Mouse (Mus musculus): ENCODE measurements at regions not wholly inside any gene's neighbourhood (a gene's known extent, or its start where the extent isn't known, plus 50 kb on each side); places are given as distances from the start of the nearest gene placed in this dataset.

GRCm38 (mm10) chr14:25213056-25213455, 245.9 kb upstream of the Zmiz1 start:
- Histone ChIP-seq H3K27me3 (ENCODE audit: control insufficient read depth in 1 of 2, insufficient read depth in 2 of 2, low read length in 2 of 2) (0 out of 4 replicates have a peak, but pooled peaks cover 0 to 1% of the 10 kb centered on the region in 2 experiments), H3K36me3 (ENCODE audit: control insufficient read depth in 1 of 2, insufficient read depth in 2 of 2, low read length in 2 of 2) (no peaks in the 10 kb centered on the region), H3K27ac (ENCODE audit: control insufficient read depth, low read depth, low read length) (no peak overlapping the region), H3K4me1 (ENCODE audit: control insufficient read depth in 1 of 2, insufficient read depth in 2 of 2, low read length in 2 of 2) (no peaks in the 10 kb centered on the region), H3K79me2 (ENCODE audit: control insufficient read depth, insufficient read depth, low read length, poor library complexity) (no peaks in the 10 kb centered on the region), H3K4me3 (ENCODE audit: control insufficient read depth in 1 of 2, insufficient read depth in 1 of 2, low read depth in 2 of 2, low read length in 2 of 2) (no peak overlapping the region), H3K9ac (ENCODE audit: control insufficient read depth, low read depth, low read length, poor library complexity, severe bottlenecking) (no peak overlapping the region), H3K9me3 (replicated peaks; ENCODE audit: insufficient read depth, low read length) (no peaks in the 10 kb centered on the region)
- no peak for TF ChIP-seq ZC3H11A (IDR thresholded peaks at IDR 0.05; ENCODE audit: low read depth, low read length)
- TF ChIP-seq EP300 (IDR thresholded peaks at IDR 0.05; ENCODE audit: low read depth in 1 of 2, low read length in 2 of 2): no peak
- no peak for TF ChIP-seq GATA1 (IDR thresholded peaks at IDR 0.05; ENCODE audit: low read depth, low read length)
- TF ChIP-seq MYB (IDR thresholded peaks at IDR 0.05; ENCODE audit: low read depth, low read length): no peak
- TF ChIP-seq USF1 (IDR thresholded peaks at IDR 0.05; ENCODE audit: low read depth, low read length): no peak
- no peak for DNase-seq (ENCODE audit: low read depth, low spot score)

GRCm38 (mm10) chr14:25223091-25223490, 235.9 kb upstream of the Zmiz1 start:
- no peak for DNase-seq (ENCODE audit: low read depth, low spot score)
- H3K9me3 ChIP-seq (replicated peaks; ENCODE audit: insufficient read depth, low read length): no peaks in the 10 kb centered on the region
- no peaks in the 10 kb centered on the region for H3K36me3 ChIP-seq (ENCODE audit: control insufficient read depth in 1 of 2, insufficient read depth in 2 of 2, low read length in 2 of 2)
- no peaks in the 10 kb centered on the region for H3K27me3 ChIP-seq (ENCODE audit: control insufficient read depth in 1 of 2, insufficient read depth in 2 of 2, low read length in 2 of 2)
- no peak for TF ChIP-seq UBTF (IDR thresholded peaks at IDR 0.05; ENCODE audit: borderline replicate concordance, insufficient read depth, low read depth, low read length)
- TF ChIP-seq MAZ (IDR thresholded peaks at IDR 0.05; ENCODE audit: low read depth, low read length): no peak
- no peak for TF ChIP-seq USF2 (IDR thresholded peaks at IDR 0.05; ENCODE audit: borderline replicate concordance in 1 of 2, insufficient read depth in 1 of 2, low read depth in 1 of 2, low read length in 2 of 2)
- no peak for TF ChIP-seq ZNF384 (IDR thresholded peaks at IDR 0.05; ENCODE audit: low read depth, low read length)
- TF ChIP-seq E2F4 (IDR thresholded peaks at IDR 0.05; ENCODE audit: borderline replicate concordance, low read depth, low read length): no peak
- TF ChIP-seq MEF2A (IDR thresholded peaks at IDR 0.05; ENCODE audit: extremely low read depth, insufficient replicate concordance, low read depth, low read length, poor library complexity, severe bottlenecking): no peak
- TF ChIP-seq MYC (IDR thresholded peaks at IDR 0.05; ENCODE audit: low read depth, low read length): no peak
- no peak for TF ChIP-seq BHLHE40 (IDR thresholded peaks at IDR 0.05; ENCODE audit: borderline replicate concordance, low read depth, low read length)
- no peak for TF ChIP-seq GABPA (IDR thresholded peaks at IDR 0.05; ENCODE audit: low read depth, low read length)
- TF ChIP-seq GATA1 (IDR thresholded peaks at IDR 0.05; ENCODE audit: low read depth, low read length): no peak
- TF ChIP-seq TAL1 (IDR thresholded peaks at IDR 0.05; ENCODE audit: low read length): no peak
- no peak for TF ChIP-seq POLR2AphosphoS2 (IDR thresholded peaks at IDR 0.05; ENCODE audit: low read length)
- no peak for TF ChIP-seq JUND (IDR thresholded peaks at IDR 0.05; ENCODE audit: low read depth, low read length)
- no peaks in the 10 kb centered on the region for H3K4me1 ChIP-seq (ENCODE audit: control insufficient read depth in 1 of 2, insufficient read depth in 2 of 2, low read length in 2 of 2)
- no peaks in the 10 kb centered on the region for H3K79me2 ChIP-seq (ENCODE audit: control insufficient read depth, insufficient read depth, low read length, poor library complexity)
- no peak overlapping the region for H3K27ac ChIP-seq (ENCODE audit: control insufficient read depth, low read depth, low read length)
- H3K4me3 ChIP-seq (ENCODE audit: control insufficient read depth in 1 of 2, insufficient read depth in 1 of 2, low read depth in 2 of 2, low read length in 2 of 2): no peak overlapping the region
- no peak overlapping the region for H3K9ac ChIP-seq (ENCODE audit: control insufficient read depth, low read depth, low read length, poor library complexity, severe bottlenecking)
